Mouse (Mus musculus): Measurements from ENCODE around the gene S100b.

Gene S100b

DNA sequence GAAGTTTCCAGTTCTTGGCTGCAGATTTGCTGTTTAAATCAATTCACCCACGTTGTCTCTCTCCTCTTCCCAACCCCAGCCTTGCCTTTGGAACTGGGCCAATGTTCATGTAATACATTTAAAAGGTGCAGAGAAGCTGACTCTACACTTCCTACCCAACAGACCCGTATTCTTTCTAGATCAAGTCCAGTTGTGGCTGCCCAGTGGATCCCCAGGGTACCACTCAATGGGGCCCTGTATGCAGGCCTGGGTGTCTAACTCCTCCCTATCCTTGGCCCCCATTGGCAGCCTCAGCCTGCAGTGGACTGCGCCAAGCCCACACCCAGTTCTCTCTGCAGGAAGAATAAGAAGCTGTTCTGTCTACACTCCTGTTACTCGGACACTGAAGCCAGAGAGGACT, at the start of gene S100b:
TSS of gene S100b (plus strand) at position 318 of the 400 bp plus-strand sequence.
- DNase-seq (ENCODE audit: low spot score in 2 of 2): no peak

- DNase-seq (ENCODE audit: low spot score in 2 of 2): no peak
Observed at GRCm38 (mm10) chr10:76207262-76207796, 46.3 kb upstream of the S100b start.

- DNase-seq (ENCODE audit: low spot score in 2 of 2): no peak
Observed at GRCm38 (mm10) chr10:76209241-76209640, 44.4 kb upstream of the S100b start.

DNA sequence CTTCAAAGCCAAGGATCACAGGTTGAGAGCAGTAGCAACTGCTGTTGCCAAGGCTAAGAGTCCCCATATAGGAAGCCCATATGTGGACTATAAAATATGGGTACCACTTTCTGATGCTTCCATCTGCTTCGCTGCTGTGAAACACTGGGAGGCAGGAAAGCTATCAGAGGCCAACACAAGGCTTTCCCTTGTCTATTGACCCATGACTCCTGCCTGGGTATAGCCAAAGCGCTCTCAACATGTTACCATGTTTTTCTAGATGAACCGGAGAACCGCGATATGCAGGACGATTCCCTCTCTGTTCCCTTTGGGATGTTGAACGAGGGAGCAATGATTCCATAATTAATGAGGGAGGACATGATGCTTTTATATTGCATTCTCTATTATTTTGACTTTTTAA, 42.8 kb upstream of the S100b start:
- no peak for DNase-seq (ENCODE audit: low spot score in 2 of 2)

- DNase-seq (ENCODE audit: low spot score in 2 of 2): no peak
Observed at GRCm38 (mm10) chr10:76212121-76212520, 41.5 kb upstream of the S100b start.

DNA sequence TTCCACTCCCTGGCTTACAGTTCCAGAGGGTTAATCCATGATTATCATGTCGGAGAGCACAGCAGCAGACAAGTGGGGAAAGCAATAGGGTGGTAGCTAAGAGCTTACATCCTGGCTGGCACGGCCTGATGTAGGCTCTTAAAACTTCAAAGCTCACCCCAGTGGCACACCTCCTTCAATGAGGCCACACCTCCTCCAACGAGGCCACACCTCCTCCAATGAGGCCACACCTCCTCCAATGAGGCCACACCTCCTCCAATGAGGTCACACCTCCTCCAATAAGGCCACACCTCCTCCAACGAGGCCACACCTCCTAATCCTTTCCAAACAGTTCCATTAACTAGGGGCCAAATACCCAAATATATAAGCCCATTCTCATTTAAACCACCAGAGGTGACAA, 39.5 kb upstream of the S100b start:
- DNase-seq (ENCODE audit: low spot score in 2 of 2): no peak

- no peak for DNase-seq (ENCODE audit: low spot score in 2 of 2)
Observed at GRCm38 (mm10) chr10:76217056-76217455, 36.6 kb upstream of the S100b start.

GRCm38 (mm10) chr10:76218240-76218639, 35.4 kb upstream of the S100b start:
- no peak for DNase-seq (ENCODE audit: low spot score in 2 of 2)

DNA sequence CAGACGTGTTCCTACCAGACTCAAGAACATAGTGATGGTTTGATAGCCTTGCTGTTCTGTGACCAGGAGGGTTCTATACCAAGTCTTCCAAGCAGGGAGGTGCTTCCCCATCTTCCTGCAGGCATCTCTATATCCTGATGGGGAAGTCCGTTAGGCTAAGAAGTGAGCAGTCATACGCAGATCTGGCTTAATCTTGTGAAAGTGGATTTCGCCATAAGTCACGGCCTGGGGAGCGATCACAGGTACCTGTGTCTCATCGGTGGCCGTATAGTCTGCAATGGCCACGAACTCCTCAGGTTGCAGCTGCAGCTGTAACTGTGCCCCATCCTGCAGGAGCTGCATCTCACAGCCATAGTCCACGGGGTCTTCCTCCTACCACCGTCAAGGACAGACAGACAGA, 27.7 kb upstream of the S100b start:
- DNase-seq (ENCODE audit: low spot score in 2 of 2): no peak

DNA sequence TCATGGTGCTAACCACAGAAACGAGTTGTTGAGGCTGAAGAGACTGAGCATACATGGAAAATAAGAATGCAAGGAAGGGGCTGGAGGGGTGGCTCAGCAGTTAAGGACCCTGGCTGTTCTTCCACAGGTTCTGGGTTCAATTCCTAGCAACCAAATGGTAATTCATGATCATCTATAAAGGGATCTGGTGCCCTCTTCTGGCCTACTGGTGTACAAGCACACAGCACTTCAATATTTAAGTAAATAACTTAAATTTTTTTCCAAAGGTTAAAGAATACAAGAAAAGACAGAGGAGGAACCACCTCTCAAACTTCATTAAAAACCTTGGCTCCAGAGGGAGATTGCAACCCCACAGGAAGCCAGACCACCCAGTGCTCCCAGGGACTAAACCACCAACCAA, 24.0 kb upstream of the S100b start:
- DNase-seq (ENCODE audit: low spot score in 2 of 2): no peak

DNA sequence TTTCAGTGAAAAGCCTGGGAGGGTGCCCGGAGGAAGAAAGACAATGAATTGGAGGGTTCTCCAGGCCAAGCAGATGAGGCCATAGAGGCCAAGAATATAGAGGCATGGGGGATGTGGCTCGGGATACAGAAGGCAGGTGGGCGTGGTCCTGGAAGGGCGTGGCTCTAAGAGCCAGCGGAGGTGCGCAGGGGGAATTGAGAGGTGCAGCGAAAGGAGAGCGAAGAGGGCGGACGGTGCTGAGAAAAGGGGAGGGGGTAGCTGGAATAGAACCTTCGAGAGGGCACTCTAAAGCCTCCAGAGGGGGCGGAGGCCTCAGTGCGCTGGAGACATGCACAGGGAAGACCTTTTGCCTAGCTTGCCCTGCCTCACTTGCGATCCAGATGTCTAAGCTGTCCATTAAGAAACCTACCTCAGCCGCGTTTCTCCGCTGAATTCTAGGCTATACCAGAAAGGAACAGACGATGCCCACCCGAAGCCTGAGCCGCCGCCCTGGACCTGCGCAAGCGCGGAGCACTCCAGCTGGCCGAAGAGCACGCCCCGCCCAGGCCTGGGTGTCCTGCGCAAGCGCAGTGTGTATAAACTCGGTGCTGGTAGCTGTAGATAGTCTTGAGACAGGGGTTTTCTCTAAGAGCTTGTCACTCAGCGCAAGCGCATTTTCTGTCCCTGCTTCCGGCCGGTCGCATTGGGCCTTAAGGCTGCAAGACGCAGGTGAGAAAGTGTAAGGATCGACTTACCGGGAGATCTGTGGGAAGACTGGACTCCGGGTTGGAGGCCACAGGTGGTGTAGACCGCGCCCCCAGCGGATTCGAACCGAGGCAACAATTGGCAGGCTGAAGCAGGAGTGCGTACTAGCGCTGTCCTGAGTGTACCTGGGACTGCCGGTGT, 16.1 kb upstream of the S100b start, which contains the start of gene Prmt2:
TSS of gene Prmt2 (minus strand) at position 525 of the 885 bp plus-strand sequence.
- DNase-seq (ENCODE audit: low spot score in 2 of 2): peak; percentile 90 to 91

DNA sequence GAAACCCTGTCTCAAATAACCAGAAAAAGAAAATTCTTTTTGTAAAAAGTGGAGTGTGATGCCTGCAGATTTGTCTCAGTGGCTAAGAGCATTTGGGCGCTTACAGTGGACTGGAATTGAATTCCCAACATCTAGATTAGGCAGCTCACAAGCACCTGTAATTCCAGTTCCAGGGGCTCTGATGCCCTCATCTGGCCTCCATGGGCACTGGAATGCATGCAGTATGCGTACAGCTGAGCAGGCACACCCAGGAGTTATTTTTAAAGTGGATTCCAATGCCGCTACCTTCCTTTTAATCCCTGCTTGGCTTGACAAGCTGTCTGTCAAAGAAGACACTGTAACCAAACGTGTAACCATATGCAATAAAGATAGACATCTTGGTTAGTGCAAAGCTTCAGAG, 14.3 kb upstream of the S100b start:
- no peak for DNase-seq (ENCODE audit: low spot score in 2 of 2)

DNA sequence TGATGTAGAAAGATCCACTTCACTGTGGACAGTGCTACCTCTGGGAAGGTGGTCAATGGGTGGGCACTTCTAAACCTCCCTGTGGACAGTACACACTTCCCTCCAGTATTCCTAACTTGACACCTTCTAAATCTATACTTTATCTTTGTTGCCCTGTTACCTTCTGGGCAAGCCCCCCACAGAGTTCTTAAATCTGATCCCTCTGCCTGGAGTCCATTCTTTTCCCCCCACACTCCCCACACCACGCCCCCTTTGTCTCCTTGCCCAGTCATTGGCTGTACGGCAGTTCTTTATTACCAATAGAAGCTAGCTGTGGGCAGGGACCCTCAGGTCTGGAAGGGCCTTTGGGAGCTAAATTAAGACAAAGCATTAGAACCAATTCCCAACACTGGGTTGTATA, 8.5 kb upstream of the S100b start:
- no peak for DNase-seq (ENCODE audit: low spot score in 2 of 2)

DNA sequence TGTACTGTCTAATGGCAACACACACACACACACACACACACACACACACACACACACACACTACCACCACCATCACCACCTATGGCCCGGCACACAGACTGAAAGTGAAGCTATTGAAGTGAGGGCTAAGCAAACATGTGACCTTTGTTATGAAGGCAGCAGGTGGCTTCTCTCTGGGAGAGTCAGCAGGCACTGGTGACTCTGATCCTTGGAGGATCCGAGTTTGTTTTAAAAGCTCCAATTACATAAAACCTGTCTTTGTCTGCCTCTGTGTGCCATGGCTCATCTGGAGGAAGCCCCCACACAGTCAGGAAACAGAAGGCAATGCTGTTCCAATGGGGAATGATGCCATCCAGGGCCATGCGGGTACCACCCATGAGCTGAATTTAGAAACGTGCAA, 7.1 kb upstream of the S100b start:
- no peak for DNase-seq (ENCODE audit: low spot score in 2 of 2)

DNA sequence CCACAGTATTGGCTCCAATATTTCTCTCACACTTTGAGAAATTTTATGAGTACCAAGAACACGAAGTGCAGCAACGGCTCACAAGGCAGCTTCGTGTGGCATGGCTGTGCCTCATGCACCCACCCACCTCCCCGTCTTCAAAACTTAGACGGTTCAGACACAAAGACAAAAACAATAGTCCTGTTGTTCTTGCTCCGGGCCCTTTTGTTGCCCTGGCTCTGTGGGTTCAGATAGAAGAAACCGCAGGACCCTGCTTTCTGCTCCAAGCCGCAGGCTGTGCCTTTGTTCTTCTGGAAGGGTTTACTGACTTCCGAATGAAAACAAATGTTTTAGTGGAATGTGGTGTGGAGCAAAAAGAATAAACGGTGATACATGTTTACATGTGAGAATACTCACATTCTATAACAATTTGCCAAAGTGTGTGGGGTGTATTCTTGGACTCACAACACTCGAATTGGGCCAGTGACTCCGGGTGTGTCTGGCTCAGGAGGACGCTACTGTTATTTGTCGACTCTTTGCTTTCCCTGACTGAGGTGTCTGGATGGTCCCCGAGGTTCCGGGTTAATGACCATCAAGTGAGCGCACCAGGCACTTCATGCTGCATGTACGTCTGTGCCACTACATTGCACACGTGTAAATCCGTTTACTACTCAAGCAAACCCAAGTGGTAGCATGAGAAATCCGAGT, 5.5 kb upstream of the S100b start:
- DNase-seq (ENCODE audit: low spot score in 2 of 2): no peak

GRCm38 (mm10) chr10:76248647-76248968, 5.0 kb upstream of the S100b start:
- DNase-seq (ENCODE audit: low spot score in 2 of 2): no peak

GRCm38 (mm10) chr10:76250870-76251269, 2.8 kb upstream of the S100b start:
- DNase-seq (ENCODE audit: low spot score in 2 of 2): no peak

GRCm38 (mm10) chr10:76253079-76253478, 574 bp upstream of the S100b start:
- DNase-seq (ENCODE audit: low spot score in 2 of 2): no peak

- DNase-seq (ENCODE audit: low spot score in 2 of 2): no peak
Observed at GRCm38 (mm10) chr10:76255617-76256016, 2.0 kb downstream of the S100b start.

DNA sequence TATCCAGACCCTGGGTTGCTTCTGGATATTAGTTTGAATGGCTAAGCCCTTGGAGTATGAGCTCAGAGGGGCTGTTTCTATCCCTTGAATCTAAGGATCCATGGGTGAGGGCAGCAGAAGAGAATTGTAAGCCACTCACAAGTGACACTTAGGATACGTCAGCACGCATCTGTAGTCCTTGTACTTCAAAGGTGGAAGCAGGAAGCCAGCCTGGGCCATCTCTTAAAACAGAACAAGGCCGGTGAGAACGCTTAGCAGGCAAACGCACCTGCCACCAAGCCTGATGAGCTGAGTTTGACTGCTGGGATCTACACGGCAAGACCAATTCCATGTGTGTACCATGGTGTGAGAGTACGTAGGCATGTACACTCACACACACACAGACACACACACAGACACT, 3.6 kb downstream of the S100b start:
- DNase-seq (ENCODE audit: low spot score in 2 of 2): no peak

DNA sequence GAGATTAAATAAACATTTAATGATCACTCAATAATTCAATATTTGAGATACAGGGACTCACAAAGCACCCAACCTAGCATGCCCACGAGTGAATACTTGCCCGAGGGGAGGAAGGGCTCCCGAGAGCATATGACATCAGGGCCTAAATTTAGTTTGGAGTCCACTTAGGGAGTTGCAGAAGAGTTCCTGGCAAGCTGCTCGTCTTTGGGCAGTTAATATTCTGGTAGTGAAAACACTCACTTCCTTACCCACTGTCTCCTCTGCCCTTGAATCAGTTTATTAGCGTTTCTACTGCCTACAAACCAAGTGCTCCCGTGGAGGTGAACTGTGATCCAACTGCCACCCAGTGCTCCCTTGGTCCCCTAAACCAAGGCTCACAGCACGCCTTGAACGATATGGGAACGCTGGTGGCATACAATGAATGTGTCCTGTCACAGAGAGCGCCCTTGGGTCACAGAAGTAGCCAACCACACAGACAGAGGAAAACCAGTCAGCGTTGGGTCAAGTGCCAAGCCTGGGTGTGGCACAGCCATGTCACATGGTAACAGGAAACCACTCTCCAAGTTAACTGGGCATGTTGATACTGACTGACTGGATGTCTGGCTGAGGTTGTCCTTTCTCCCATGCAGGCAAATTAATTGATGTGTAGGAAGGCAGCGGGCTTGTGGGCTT, 4.2 kb downstream of the S100b start:
- DNase-seq (ENCODE audit: low spot score in 2 of 2): no peak

- DNase-seq (ENCODE audit: low spot score in 2 of 2): no peak
Observed at GRCm38 (mm10) chr10:76259566-76260232, 6.0 kb downstream of the S100b start.

Data from natural killer cell, adult 2 months (primary cell).